Mouse (Mus musculus) heart, embryonic 11.5 days (tissue): ENCODE measurements around the gene Fcrl5. TPM values are rescaled to one million over a fixed set of nuclear protein-coding genes. Genes with fewer than 3 reads are reported as not detected.
A peak's percentile ranks its signal among the peaks of the same experiment; 100 is the strongest.

Source experiments
- ATAC-seq: fragments of 200-750 bp; cut with Nextera tagmentation; replicated peaks from 2 replicates; pipeline ENCODE4 v1.8.0; 2017; ENCODE audit warnings: moderate library complexity; ENCODE audit not compliant: insufficient number of reproducible peaks, low FRiP score, low TSS enrichment
- H3K27ac ChIP-seq: fragments of 300-500 bp; sonication (generic); 2 replicates; pipeline ENCODE4 v1.5.1; 2014; ENCODE audit warnings: mild to moderate bottlenecking, low read depth, low read length
- H3K27me3 ChIP-seq: fragments of 300-500 bp; sonication (generic); 2 replicates; pipeline ENCODE4 v1.6.1; 2014; ENCODE audit warnings: mild to moderate bottlenecking, low read length, mixed read lengths; ENCODE audit not compliant: control insufficient read depth, insufficient read depth
- H3K36me3 ChIP-seq: fragments of 300-500 bp; sonication (generic); 2 replicates; pipeline ENCODE4 v1.6.1; 2014; ENCODE audit warnings: mild to moderate bottlenecking, low read length, moderate library complexity, mixed read lengths; ENCODE audit not compliant: control insufficient read depth, insufficient read depth
- H3K4me1 ChIP-seq: fragments of 300-500 bp; sonication (generic); 2 replicates; pipeline ENCODE4 v1.6.1; 2014; ENCODE audit warnings: low read length; ENCODE audit not compliant: control insufficient read depth, insufficient read depth
- H3K4me2 ChIP-seq: fragments of 300-500 bp; sonication (generic); 2 replicates; pipeline ENCODE4 v1.6.1; 2014; ENCODE audit warnings: mild to moderate bottlenecking, moderate library complexity
- H3K4me3 ChIP-seq: fragments of 300-500 bp; sonication (generic); 2 replicates; pipeline ENCODE4 v1.5.1; 2014; ENCODE audit warnings: low read depth, low read length
- H3K9ac ChIP-seq: fragments of 300-500 bp; sonication (generic); 2 replicates; pipeline ENCODE4 v1.6.1; 2014; ENCODE audit warnings: mild to moderate bottlenecking, low read depth, low read length, moderate library complexity
- H3K9me3 ChIP-seq: fragments of 300-500 bp; sonication (generic); replicated peaks from 2 replicates; pipeline ENCODE4 v1.6.1; 2016; ENCODE audit warnings: low read length; ENCODE audit not compliant: control insufficient read depth
- WGBS: fragments of 180-500 bp; shearing (Covaris S2); extraction: QIAGEN DNeasy Blood & Tissue Kit; methylation state at CpG from one replicate; pipeline ENCODE4 v1.1.7; 2014; ENCODE audit not compliant: insufficient replicate concordance; 5-methylcytosine and 5-hydroxymethylcytosine counted together
- polyA plus RNA-seq: library from polyadenylated mRNA; unstranded; fragments of >200 nt; fragmentation: Nextera tagmentation; extraction: Ambion mirVana; gene quantifications from 2 replicates; pipeline ENCODE4 v1.2.1, GENCODE M21; 2014

Gene Fcrl5
- polyA plus RNA-seq, 1 experiment from 2014 or later: not detected

DNA sequence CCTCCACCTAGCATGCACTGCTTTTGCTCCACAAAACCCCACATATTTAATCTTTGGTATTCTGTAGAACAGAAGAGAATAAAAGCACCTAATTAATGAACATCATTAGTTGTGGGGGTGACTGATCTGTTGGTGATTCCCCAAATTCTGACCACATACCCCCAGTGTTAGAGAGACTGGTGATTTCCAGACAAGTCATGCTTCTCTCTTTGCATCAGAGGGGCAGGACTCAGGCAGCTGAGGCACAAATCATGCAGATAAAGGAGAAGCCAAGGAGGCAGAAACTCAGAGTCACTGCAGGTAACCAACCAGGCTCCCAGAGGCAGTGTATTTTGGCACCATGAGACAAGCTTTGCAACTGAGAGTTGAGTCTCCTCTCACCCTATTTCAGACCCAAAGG lies 82.9 kb downstream of the Fcrl5 start:
- no peak overlapping the region for H3K4me3 ChIP-seq
- ATAC-seq: no peak

GRCm38 (mm10) chr3:87521126-87521525 lies 85.6 kb downstream of the Fcrl5 start:
- H3K4me1 ChIP-seq: peaks cover 11% of the 10 kb centered on the region
- no peak overlapping the region for H3K9ac ChIP-seq
- H3K27me3 ChIP-seq: no peaks in the 10 kb centered on the region
- H3K4me3 ChIP-seq: no peak overlapping the region
- WGBS: 66% methylated on average over 4 of the region's 4 CpGs
- H3K27ac ChIP-seq: no peak overlapping the region
- no peak overlapping the region for H3K4me2 ChIP-seq
- H3K9me3 ChIP-seq: no peaks in the 10 kb centered on the region
- no peaks in the 10 kb centered on the region for H3K36me3 ChIP-seq
- no peak for ATAC-seq

More for the DNA sequence above, 82.9 kb downstream of the Fcrl5 start:
- Histone ChIP-seq H3K36me3 (no peaks in the 10 kb centered on the region), H3K4me2 (no peak overlapping the region), H3K27me3 (no peaks in the 10 kb centered on the region), H3K9me3 (no peaks in the 10 kb centered on the region), H3K9ac (no peak overlapping the region), H3K4me1 (peaks cover 23% of the 10 kb centered on the region), H3K27ac (no peak overlapping the region)

GRCm38 (mm10) chr3:87521833-87522232 lies 86.3 kb downstream of the Fcrl5 start:
- Histone ChIP-seq H3K36me3 (no peaks in the 10 kb centered on the region), H3K27ac (no peak overlapping the region), H3K4me3 (no peak overlapping the region), H3K9me3 (no peaks in the 10 kb centered on the region), H3K9ac (no peak overlapping the region), H3K4me1 (peaks cover 8% of the 10 kb centered on the region), H3K4me2 (no peak overlapping the region), H3K27me3 (no peaks in the 10 kb centered on the region)
- no peak for ATAC-seq
- 40% methylated on average over 1 of the region's 1 CpGs for WGBS

- ATAC-seq: no peak
- 85% methylated on average over 9 of the region's 9 CpGs for WGBS
- H3K4me1 ChIP-seq: peaks cover 18% of the 10 kb centered on the region
Observed at GRCm38 (mm10) chr3:87523701-87524100, 88.1 kb downstream of the Fcrl5 start.

GRCm38 (mm10) chr3:87525043-87525836 lies 89.7 kb downstream of the Fcrl5 start, which contains the start of gene Etv3:
Gene Etv3 (plus strand): TSS chr3:87525407.
- H3K9ac ChIP-seq: peak within 1 kb of the TSS; percentile 99
- peak; percentile 94 for ATAC-seq
- H3K4me3 ChIP-seq: peak within 1 kb of the TSS; percentile 94
- WGBS: 4% methylated on average over 53 of the region's 64 CpGs
- peak within 1 kb of the TSS; percentile 91 for H3K4me2 ChIP-seq
- no peaks in the 10 kb centered on the region for H3K9me3 ChIP-seq
- peak within 1 kb of the TSS; percentile 91 for H3K27ac ChIP-seq
- peaks cover 11% of the 10 kb centered on the region; the same call in 1 of the 2 replicates for H3K36me3 ChIP-seq
- H3K27me3 ChIP-seq: no peaks in the 10 kb centered on the region
- H3K4me1 ChIP-seq: peaks cover 16% of the 10 kb centered on the region

More at GRCm38 (mm10) chr3:87523701-87524100, 88.1 kb downstream of the Fcrl5 start:
- H3K9ac ChIP-seq: no peak overlapping the region
- no peak overlapping the region for H3K4me3 ChIP-seq
- H3K9me3 ChIP-seq: no peaks in the 10 kb centered on the region
- no peaks in the 10 kb centered on the region for H3K27me3 ChIP-seq
- H3K36me3 ChIP-seq: peaks cover 3% of the 10 kb centered on the region; the same call in 1 of the 2 replicates
- no peak overlapping the region for H3K27ac ChIP-seq
- no peak overlapping the region for H3K4me2 ChIP-seq

GRCm38 (mm10) chr3:87525837-87526570 lies 90.4 kb downstream of the Fcrl5 start:
- peak overlapping the region; percentile 91 for H3K27ac ChIP-seq
- 8% methylated on average over 27 of the region's 27 CpGs for WGBS
- peak; percentile 47; the same call in 1 of the 2 replicates for ATAC-seq
- no peaks in the 10 kb centered on the region for H3K27me3 ChIP-seq
- H3K9me3 ChIP-seq: no peaks in the 10 kb centered on the region
- peak overlapping the region; percentile 99 for H3K9ac ChIP-seq
- H3K36me3 ChIP-seq: peaks cover 15% of the 10 kb centered on the region; the same call in 1 of the 2 replicates
- H3K4me1 ChIP-seq: peaks cover 15% of the 10 kb centered on the region
- peak overlapping the region; percentile 91 for H3K4me2 ChIP-seq
- H3K4me3 ChIP-seq: peak overlapping the region; percentile 94

- ATAC-seq: no peak
- Histone ChIP-seq H3K4me1 (peaks cover 15% of the 10 kb centered on the region), H3K4me2 (no peak overlapping the region), H3K36me3 (peaks cover 15% of the 10 kb centered on the region; the same call in 1 of the 2 replicates), H3K27ac (no peak overlapping the region), H3K9me3 (no peaks in the 10 kb centered on the region), H3K9ac (no peak overlapping the region), H3K4me3 (no peak overlapping the region), H3K27me3 (no peaks in the 10 kb centered on the region)
- 72% methylated on average over 12 of the region's 12 CpGs for WGBS
Observed at GRCm38 (mm10) chr3:87527139-87527538, 91.6 kb downstream of the Fcrl5 start.

DNA sequence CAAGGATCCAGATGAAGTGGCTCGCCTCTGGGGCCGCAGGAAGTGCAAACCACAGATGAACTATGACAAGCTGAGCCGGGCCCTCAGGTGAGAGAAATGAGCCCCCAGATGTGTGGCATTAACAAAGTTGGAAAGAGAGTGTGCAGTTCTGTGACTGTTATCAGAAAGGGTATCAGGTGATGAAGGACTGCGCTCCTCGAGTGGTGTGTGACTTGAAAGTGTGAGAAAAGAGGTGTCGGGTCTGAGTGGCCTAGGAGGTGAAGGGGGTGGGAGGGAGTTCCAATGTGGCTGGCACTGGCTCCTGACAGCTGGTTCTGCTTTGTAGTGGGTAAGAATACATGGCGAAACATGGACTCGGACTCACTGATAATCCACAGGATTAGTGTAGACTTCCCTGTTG lies 92.4 kb downstream of the Fcrl5 start:
- 45% methylated on average over 8 of the region's 8 CpGs for WGBS
- Histone ChIP-seq H3K36me3 (peaks cover 18% of the 10 kb centered on the region; the same call in 1 of the 2 replicates), H3K4me2 (no peak overlapping the region)

More for the DNA sequence above, 92.4 kb downstream of the Fcrl5 start:
- no peaks in the 10 kb centered on the region for H3K9me3 ChIP-seq
- H3K27me3 ChIP-seq: no peaks in the 10 kb centered on the region
- H3K9ac ChIP-seq: no peak overlapping the region
- H3K27ac ChIP-seq: no peak overlapping the region
- ATAC-seq: no peak
- H3K4me3 ChIP-seq: no peak overlapping the region
- peaks cover 15% of the 10 kb centered on the region for H3K4me1 ChIP-seq
